Mouse (Mus musculus) liver, embryonic 13.5 days (tissue): ENCODE measurements around the gene Eef1b2. TPM values are rescaled to one million over a fixed set of nuclear protein-coding genes. Genes with fewer than 3 reads are reported as not detected.
A peak's percentile ranks its signal among the peaks of the same experiment; 100 is the strongest.
"Not testable (repeated sequence)": the region's sequence is repeated elsewhere in the genome, so short reads cannot be mapped to it uniquely, and the experiment has no call there.

Source experiments
- ATAC-seq: fragments of 200-750 bp; cut with Nextera tagmentation; 2 replicates; pipeline ENCODE4 v1.8.0; 2017; ENCODE audit warnings: low read depth, mild to moderate bottlenecking, moderate number of reproducible peaks, moderate library complexity
- DNase-seq: peaks from one replicate; pipeline ENCODE4 v3.0.0; 2022
- H3K27ac ChIP-seq: fragments of 300-500 bp; sonication (generic); 2 replicates; pipeline ENCODE4 v1.5.1; 2015; ENCODE audit warnings: moderate library complexity, mild to moderate bottlenecking, inconsistent platforms
- H3K27me3 ChIP-seq: fragments of 300-500 bp; sonication (generic); 2 replicates; pipeline ENCODE4 v1.6.1; 2015; ENCODE audit warnings: mild to moderate bottlenecking, inconsistent platforms
- H3K36me3 ChIP-seq: fragments of 300-500 bp; sonication (generic); 2 replicates; pipeline ENCODE4 v1.6.1; 2015; ENCODE audit warnings: mild to moderate bottlenecking, inconsistent platforms
- H3K4me1 ChIP-seq: fragments of 300-500 bp; sonication (generic); replicated peaks from 2 replicates; pipeline ENCODE4 v1.6.1; 2015; ENCODE audit warnings: inconsistent platforms
- H3K4me2 ChIP-seq: fragments of 300-500 bp; sonication (generic); 2 replicates; pipeline ENCODE4 v1.6.1; 2015; ENCODE audit warnings: inconsistent platforms, mild to moderate bottlenecking, moderate library complexity
- H3K4me3 ChIP-seq: fragments of 300-500 bp; sonication (generic); replicated peaks from 2 replicates; pipeline ENCODE4 v1.5.1; 2015; ENCODE audit warnings: mild to moderate bottlenecking, inconsistent platforms
- H3K9ac ChIP-seq: fragments of 300-500 bp; sonication (generic); 2 replicates; pipeline ENCODE4 v1.6.1; 2015; ENCODE audit warnings: mild to moderate bottlenecking, inconsistent platforms
- H3K9me3 ChIP-seq: fragments of 300-500 bp; sonication (generic); replicated peaks from 2 replicates; pipeline ENCODE4 v1.6.1; 2016; ENCODE audit warnings: inconsistent platforms
- WGBS: fragments of 180-500 bp; shearing (Covaris S2); methylation state at CpG from one replicate; pipeline ENCODE4 v1.1.7; 2015; ENCODE audit not compliant: insufficient replicate concordance; 5-methylcytosine and 5-hydroxymethylcytosine counted together
- polyA plus RNA-seq: library from polyadenylated mRNA; unstranded; fragments of >200 nt; fragmentation: Nextera tagmentation; extraction: Ambion mirVana; gene quantifications from 2 replicates; pipeline ENCODE4 v1.2.1, GENCODE M21; 2015

Gene Eef1b2
- 368 and 385 TPM in 2 replicates for polyA plus RNA-seq

DNA sequence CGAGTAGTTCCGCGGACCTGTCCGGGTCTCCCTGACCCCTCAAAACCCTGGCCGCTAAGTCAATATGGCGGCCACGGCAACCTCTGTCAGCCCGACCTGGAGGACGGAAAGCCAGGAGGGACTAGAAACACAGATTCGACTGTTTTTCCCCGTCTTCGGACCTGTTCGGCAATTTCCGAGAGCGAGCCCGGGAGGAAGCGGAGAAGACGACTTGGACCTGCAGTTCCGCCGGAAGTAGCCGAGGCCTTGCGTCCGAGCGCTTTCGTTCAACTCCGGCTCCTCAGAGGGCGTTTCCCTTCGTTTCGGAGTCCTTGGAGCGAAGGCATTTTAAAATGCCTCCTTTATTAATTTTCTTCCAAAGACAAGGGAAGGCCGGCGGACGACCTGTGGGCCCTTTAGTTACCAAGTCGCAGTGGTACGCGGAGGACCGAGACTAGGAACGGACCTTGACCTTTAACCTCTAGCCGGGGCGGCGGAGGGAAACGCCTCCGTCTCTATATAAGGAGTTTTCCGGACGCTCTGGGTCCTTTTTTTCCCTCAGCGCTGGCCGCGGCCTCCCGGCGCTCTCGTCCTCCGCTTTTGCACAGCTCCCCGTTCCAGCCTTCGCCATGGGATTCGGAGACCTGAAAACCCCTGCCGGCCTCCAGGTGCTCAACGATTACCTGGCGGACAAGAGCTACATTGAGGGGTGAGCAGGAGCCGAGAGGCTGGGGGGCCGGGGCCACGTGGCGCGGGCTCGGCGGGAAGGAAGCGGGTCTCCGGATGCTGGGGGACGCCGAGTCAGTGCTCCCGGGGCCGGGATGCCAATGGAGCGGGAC lies at the start of gene Eef1b2, which contains the start of gene Ndufs1:
Gene Eef1b2 (plus strand): TSS at position 222 of the 818 bp plus-strand sequence.
Gene Ndufs1 (minus strand): TSS at position 230 of the 818 bp plus-strand sequence.
- H3K4me2 ChIP-seq: peak within 1 kb of the TSS; percentile 87
- WGBS: under 1% methylated on average over 72 of the region's 72 CpGs
- DNase-seq (peak; percentile 90), ATAC-seq (peak; percentile 84)
- peaks cover 35% of the 10 kb centered on the region for H3K36me3 ChIP-seq
- no peaks in the 10 kb centered on the region for H3K27me3 ChIP-seq
- peak within 1 kb of the TSS; percentile 97 for H3K9ac ChIP-seq
- peak within 1 kb of the TSS; percentile 97 for H3K4me3 ChIP-seq
- peak within 1 kb of the TSS; percentile 87 for H3K27ac ChIP-seq
- H3K9me3 ChIP-seq: no peaks in the 10 kb centered on the region
- peaks cover 34% of the 10 kb centered on the region for H3K4me1 ChIP-seq

DNA sequence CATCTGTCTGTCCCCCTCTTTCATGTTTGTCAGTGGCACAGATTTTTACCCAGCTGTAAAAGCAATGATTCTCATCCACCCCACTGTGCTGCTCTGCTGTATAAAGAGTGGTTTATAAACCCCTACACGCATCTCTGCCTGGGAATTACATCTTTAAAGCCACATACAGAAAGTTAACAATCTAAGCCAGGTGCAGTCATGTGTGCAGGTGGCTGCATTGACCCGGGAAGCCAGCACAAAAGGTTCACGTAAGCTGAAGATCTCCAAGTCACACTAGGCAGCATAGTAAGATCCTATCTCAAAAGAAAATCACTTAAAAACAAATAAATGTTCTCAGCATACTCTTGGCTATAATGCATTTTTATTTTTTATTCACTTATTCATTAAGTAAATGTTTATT lies 47.4 kb upstream of the Eef1b2 start:
- no peak overlapping the region for H3K27ac ChIP-seq
- 66% methylated on average over 3 of the region's 3 CpGs for WGBS

DNA sequence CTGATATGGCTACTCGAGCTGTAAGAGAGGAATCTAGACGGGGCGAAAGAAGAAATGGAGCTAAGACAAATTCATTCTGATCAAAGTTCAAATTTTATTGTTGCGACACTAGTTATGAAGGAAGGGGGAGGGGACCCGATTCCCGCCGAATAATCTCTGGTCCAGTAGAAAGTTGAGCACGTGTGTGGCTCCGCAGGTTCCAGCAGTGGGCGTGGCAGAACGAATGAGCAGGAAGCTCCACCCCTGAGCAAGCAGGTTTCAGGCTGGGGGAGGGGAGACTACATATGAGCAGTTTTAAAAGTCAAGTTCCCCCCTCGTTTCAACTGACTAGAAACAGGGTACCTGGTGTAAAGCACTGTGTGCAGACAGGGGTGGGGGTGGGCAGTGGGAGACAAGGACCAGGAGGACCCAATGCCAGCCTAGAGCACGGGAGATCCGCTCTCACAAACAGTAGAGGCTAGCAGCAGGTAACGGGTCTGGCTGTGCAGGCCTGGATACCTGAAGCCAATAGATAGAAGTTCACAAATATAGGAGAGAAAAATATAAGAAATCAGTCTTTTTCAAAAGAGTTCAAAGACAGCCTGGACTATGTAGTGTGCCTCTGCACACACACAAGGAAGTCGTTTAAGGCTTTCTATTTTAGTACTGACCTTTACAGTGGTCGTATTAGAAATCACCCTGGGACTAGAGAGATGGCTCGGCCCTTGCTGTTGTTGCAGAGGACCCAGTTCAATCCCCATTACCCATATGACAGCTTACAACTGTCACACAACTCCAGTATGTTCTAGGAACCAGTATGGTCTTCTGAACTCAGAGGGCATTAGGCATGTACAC lies 46.6 kb upstream of the Eef1b2 start:
- H3K27me3 ChIP-seq: no peaks in the 10 kb centered on the region
- no peaks in the 10 kb centered on the region for H3K9me3 ChIP-seq
- H3K27ac ChIP-seq: peak overlapping the region; percentile 44
- H3K9ac ChIP-seq: peak overlapping the region; percentile 64
- peak overlapping the region; percentile 47 for H3K4me3 ChIP-seq
- 5% methylated on average over 18 of the region's 18 CpGs for WGBS
- H3K4me1 ChIP-seq: peaks cover 27% of the 10 kb centered on the region
- H3K4me2 ChIP-seq: peak overlapping the region; percentile 70
- peaks cover 17% of the 10 kb centered on the region for H3K36me3 ChIP-seq
- DNase-seq (peak; percentile 63), ATAC-seq (peak; percentile 66)

More for the DNA sequence above, 47.4 kb upstream of the Eef1b2 start:
- DNase-seq (no peak), ATAC-seq (no peak)
- peaks cover 30% of the 10 kb centered on the region for H3K4me1 ChIP-seq
- H3K36me3 ChIP-seq: peaks cover 23% of the 10 kb centered on the region
- H3K4me2 ChIP-seq: peak overlapping the region; percentile 70
- H3K9ac ChIP-seq: no peak overlapping the region
- H3K9me3 ChIP-seq: no peaks in the 10 kb centered on the region
- no peaks in the 10 kb centered on the region for H3K27me3 ChIP-seq
- H3K4me3 ChIP-seq: no peak overlapping the region

DNA sequence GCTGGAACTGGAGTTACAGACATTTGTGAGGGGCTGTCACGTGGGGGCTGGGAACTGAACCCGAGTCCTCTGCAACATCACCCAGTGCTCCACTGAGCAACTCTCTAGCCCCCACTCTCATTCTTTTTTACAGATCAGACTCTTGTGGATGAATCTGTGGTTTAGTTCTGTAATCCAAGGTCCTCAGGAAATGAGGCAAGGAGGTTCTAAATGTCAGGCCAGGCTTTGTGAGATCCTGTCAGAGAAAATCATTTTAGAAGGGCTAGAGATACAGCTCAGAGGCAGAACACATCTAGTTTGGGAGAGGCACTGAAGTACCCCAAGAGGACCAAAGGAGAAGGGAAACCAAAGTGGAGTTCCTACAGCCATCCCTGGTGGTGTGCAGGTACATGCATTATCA lies 45.7 kb upstream of the Eef1b2 start:
- H3K9me3 ChIP-seq: no peaks in the 10 kb centered on the region
- no peak overlapping the region for H3K9ac ChIP-seq
- no peak overlapping the region for H3K27ac ChIP-seq
- no peak overlapping the region for H3K4me2 ChIP-seq
- DNase-seq (no peak), ATAC-seq (no peak)
- H3K27me3 ChIP-seq: no peaks in the 10 kb centered on the region
- H3K4me1 ChIP-seq: peaks cover 21% of the 10 kb centered on the region
- WGBS: 43% methylated on average over 2 of the region's 2 CpGs
- peaks cover 10% of the 10 kb centered on the region for H3K36me3 ChIP-seq
- no peak overlapping the region for H3K4me3 ChIP-seq

DNA sequence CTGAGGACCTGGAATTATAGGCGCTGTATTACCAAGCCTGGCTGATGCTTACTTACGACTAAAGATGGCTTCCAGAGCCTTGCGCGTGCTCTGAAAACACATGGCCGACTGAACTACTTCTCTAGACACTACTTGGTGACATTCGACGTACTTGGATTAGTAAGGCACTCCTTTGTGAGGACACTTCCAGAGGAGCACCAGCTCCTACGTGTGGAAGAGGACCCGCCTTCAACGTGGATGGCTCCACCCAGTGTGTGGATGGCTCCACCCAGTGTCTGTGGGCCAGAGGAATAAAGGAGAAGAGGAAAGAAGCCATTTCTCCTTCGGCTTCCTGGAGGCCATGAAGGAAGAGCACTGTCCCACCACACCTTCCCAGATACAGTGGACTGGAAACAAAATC lies 44.9 kb upstream of the Eef1b2 start:
- H3K9me3 ChIP-seq: no peaks in the 10 kb centered on the region
- WGBS: 81% methylated on average over 11 of the region's 11 CpGs
- no peak for DNase-seq

DNA sequence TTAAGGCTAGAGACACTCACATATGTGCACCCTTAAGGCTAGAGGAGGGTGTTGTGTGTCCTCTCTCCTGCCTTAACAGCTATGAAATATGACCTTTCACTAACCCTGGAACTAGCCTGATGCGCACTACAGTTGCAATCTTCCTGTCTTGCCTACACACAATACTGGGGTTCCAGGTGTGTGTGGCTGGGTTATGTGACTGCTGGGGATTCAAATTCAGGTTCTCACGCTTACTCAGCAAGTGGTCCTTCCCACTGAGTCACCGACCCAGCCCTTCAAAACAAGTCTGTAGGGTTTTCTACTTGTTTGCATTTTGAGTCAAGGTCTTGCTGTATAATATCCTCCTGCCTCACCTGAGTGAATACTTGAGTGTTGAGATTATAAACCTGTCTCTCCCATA lies 42.1 kb upstream of the Eef1b2 start:
- Histone ChIP-seq H3K27me3 (no peaks in the 10 kb centered on the region), H3K4me2 (no peak overlapping the region), H3K36me3 (peaks cover 11% of the 10 kb centered on the region), H3K4me1 (peaks cover 15% of the 10 kb centered on the region), H3K27ac (no peak overlapping the region), H3K9ac (no peak overlapping the region), H3K9me3 (no peaks in the 10 kb centered on the region), H3K4me3 (no peak overlapping the region)
- ATAC-seq (no peak), DNase-seq (no peak)
- WGBS: 71% methylated on average over 3 of the region's 3 CpGs

More for the DNA sequence above, 44.9 kb upstream of the Eef1b2 start:
- Histone ChIP-seq H3K27ac (no peak overlapping the region), H3K9ac (no peak overlapping the region), H3K4me1 (peaks cover 21% of the 10 kb centered on the region), H3K36me3 (peaks cover 6% of the 10 kb centered on the region), H3K27me3 (no peaks in the 10 kb centered on the region), H3K4me2 (no peak overlapping the region), H3K4me3 (no peak overlapping the region)
- no peak for ATAC-seq

DNA sequence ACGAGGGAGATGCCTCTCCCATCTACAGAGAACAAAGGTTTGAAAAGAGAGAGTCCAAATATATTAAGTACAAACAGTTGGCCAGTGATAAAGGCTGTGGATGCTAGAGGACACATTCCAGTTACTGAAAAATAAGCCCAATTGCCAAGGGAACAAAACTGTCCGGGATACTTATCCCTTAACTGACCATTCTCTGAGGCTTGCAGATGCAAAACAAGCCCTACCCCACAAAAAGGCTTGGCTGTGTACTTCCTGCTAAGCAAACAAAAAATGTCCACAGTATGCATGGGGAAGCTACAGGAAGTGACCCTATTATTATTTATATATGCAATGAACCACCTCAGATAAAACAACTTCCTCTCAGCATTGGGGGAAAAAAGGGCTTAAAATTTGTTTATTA lies 38.7 kb upstream of the Eef1b2 start:
- Histone ChIP-seq H3K4me1 (0 out of 2 replicates have a peak, but pooled peaks cover under 1% of the 10 kb centered on the region), H3K27me3 (no peaks in the 10 kb centered on the region), H3K4me3 (no peak overlapping the region), H3K27ac (no peak overlapping the region), H3K4me2 (no peak overlapping the region), H3K36me3 (peaks cover 32% of the 10 kb centered on the region), H3K9ac (no peak overlapping the region), H3K9me3 (no peaks in the 10 kb centered on the region)
- ATAC-seq (no peak), DNase-seq (no peak)
- 71% methylated on average over 2 of the region's 2 CpGs for WGBS

DNA sequence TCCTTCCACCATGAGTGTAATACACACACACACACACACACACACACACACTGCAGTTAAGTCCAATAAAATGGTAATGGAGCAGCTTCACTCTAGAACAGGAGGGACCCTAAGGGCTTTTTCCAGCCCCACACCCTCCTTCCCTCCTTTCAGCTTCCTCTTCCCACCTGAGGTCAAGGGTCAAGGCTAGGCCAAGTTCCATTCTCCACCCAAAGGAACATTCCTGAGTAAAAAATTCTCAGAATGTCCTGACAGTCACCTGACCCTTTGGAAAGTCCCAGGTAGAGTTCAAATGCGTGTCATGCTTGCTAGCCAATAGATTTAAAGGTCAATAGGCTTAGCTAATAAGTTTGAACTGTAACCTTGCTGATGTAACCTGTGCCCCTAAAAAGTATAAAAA lies 38.0 kb upstream of the Eef1b2 start:
- not testable (repeated sequence) for H3K4me3 ChIP-seq, ATAC-seq, H3K4me1 ChIP-seq, H3K27me3 ChIP-seq, H3K9me3 ChIP-seq, H3K4me2 ChIP-seq, DNase-seq, H3K9ac ChIP-seq, H3K27ac ChIP-seq
- peaks cover 37% of the 10 kb centered on the region for H3K36me3 ChIP-seq
- WGBS: 71% methylated on average over 1 of the region's 1 CpGs

DNA sequence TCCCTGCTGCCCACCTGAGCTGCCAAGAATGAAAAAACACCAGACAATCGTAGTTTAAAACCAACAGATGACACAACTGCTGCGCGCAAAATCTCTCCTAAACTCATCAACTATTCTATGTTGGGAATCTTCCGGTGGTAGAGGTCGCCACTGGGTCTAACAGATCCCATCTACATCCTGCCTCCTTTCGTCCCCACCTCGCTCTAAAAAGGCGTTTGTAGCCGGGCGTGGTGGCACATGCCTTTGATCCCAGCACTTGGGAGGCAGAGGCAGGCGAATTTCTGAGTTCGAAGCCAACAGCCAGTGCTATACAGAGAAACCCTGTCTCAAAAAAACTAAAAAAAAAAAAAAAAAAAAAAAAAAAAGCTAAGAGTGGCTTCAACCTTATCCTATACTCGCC lies 36.4 kb upstream of the Eef1b2 start:
- H3K36me3 ChIP-seq: peaks cover 52% of the 10 kb centered on the region
- H3K27ac ChIP-seq: no peak overlapping the region
- no peaks in the 10 kb centered on the region for H3K27me3 ChIP-seq
- H3K4me1 ChIP-seq: no peaks in the 10 kb centered on the region
- DNase-seq: no peak
- WGBS: 84% methylated on average over 13 of the region's 13 CpGs
- H3K4me2 ChIP-seq: no peak overlapping the region
- no peak for ATAC-seq
- no peaks in the 10 kb centered on the region for H3K9me3 ChIP-seq
- no peak overlapping the region for H3K9ac ChIP-seq
- H3K4me3 ChIP-seq: no peak overlapping the region

DNA sequence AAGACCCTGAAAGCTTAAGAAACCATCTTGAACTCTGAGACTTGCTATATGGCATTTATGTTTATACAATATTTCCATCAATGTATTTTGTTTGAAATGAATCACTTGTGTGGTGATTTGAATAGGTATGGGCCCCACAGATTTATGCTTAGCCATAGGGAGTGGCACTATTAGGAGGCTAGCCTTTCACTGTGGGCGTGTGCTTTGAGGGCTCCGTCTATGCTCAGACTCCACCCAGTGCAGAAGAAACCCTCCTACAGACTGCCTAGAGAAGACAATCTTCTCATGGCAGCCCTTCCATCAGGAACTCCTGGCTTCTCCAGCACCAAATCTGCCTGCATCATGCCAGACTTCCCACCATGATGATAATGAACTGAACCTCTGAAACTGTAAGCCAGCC lies 8.0 kb upstream of the Eef1b2 start:
- no peak overlapping the region for H3K27ac ChIP-seq
- H3K4me2 ChIP-seq: no peak overlapping the region
- DNase-seq: no peak
- H3K36me3 ChIP-seq: peaks cover 71% of the 10 kb centered on the region
- 41% methylated on average over 2 of the region's 2 CpGs for WGBS
- peak; percentile 77 for ATAC-seq
- H3K27me3 ChIP-seq: no peaks in the 10 kb centered on the region
- H3K4me3 ChIP-seq: no peak overlapping the region
- no peak overlapping the region for H3K9ac ChIP-seq
- peaks cover 11% of the 10 kb centered on the region for H3K4me1 ChIP-seq
- H3K9me3 ChIP-seq: no peaks in the 10 kb centered on the region

DNA sequence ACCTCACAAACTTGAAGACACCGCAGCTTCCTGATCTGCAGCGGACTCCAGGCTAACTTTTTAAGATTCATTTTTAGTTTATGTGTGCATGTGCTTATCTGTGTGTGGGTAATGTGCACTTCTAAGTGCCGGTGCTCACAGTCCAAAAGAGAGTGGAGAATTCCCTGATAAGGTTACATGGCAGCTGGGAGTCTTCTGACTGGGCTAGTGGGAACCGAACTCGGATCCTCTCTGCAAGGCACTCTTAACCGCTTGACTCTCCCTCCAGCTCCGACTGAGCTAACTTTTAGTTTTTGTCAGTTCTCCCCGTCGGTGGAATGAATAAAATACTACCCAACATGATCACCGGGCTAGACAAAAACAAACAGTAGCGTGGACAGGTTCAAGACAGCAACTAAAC lies 772 bp upstream of the Eef1b2 start:
- Histone ChIP-seq H3K4me3 (peak overlapping the region; percentile 97), H3K4me2 (peak overlapping the region; percentile 87), H3K27ac (peak overlapping the region; percentile 87), H3K9me3 (no peaks in the 10 kb centered on the region), H3K27me3 (no peaks in the 10 kb centered on the region), H3K4me1 (peaks cover 34% of the 10 kb centered on the region), H3K36me3 (peaks cover 39% of the 10 kb centered on the region), H3K9ac (peak overlapping the region; percentile 97)
- peak; percentile 32 for DNase-seq
- peak; percentile 24; the same call in 1 of the 2 replicates for ATAC-seq
- WGBS: 4% methylated on average over 11 of the region's 11 CpGs
